Mouse (Mus musculus) hindbrain, embryonic 14.5 days (tissue): ENCODE data around the gene Palm2. TPM values are rescaled to one million over a fixed set of nuclear protein-coding genes. Genes with fewer than 3 reads are reported as not detected.

Experiments
- ATAC-seq: fragments of 200-750 bp; cut with Nextera tagmentation; 2 replicates; pipeline ENCODE4 v1.8.0; 2017; ENCODE audit warnings: moderate number of reproducible peaks, mild to moderate bottlenecking, moderate TSS enrichment, moderate library complexity; ENCODE audit not compliant: low FRiP score
- DNase-seq: peaks from one replicate; pipeline ENCODE4 v3.0.0-alpha.2; 2015; ENCODE audit warnings: low spot score
- H3K27ac ChIP-seq: fragments of 300-500 bp; sonication (generic); 2 replicates; pipeline ENCODE4 v1.5.1; 2014; ENCODE audit warnings: mild to moderate bottlenecking, moderate library complexity
- H3K27me3 ChIP-seq: fragments of 300-500 bp; sonication (generic); 2 replicates; pipeline ENCODE4 v1.6.1; 2014; ENCODE audit warnings: mild to moderate bottlenecking, low read length, mixed read lengths; ENCODE audit not compliant: control insufficient read depth, insufficient read depth
- H3K36me3 ChIP-seq: fragments of 300-500 bp; sonication (generic); replicated peaks from 2 replicates; pipeline ENCODE4 v1.6.1; 2014; ENCODE audit not compliant: control insufficient read depth, insufficient read depth
- H3K4me1 ChIP-seq: fragments of 300-500 bp; sonication (generic); replicated peaks from 2 replicates; pipeline ENCODE4 v1.6.1; 2014; ENCODE audit warnings: antibody characterized with exemption, low read length, mixed read lengths; ENCODE audit not compliant: control insufficient read depth, insufficient read depth
- H3K4me2 ChIP-seq: fragments of 300-500 bp; sonication (generic); replicated peaks from 2 replicates; pipeline ENCODE4 v1.6.1; 2014; ENCODE audit warnings: mild to moderate bottlenecking, moderate library complexity
- H3K4me3 ChIP-seq: fragments of 300-500 bp; sonication (generic); replicated peaks from 2 replicates; pipeline ENCODE4 v1.5.1; 2014; ENCODE audit warnings: mild to moderate bottlenecking, low read length
- H3K9ac ChIP-seq: fragments of 300-500 bp; sonication (generic); 2 replicates; pipeline ENCODE4 v1.6.1; 2014
- H3K9me3 ChIP-seq: fragments of 300-500 bp; sonication (generic); 2 replicates; pipeline ENCODE4 v1.6.1; 2016; ENCODE audit warnings: low read length; ENCODE audit not compliant: control insufficient read depth
- WGBS: fragments of 180-500 bp; shearing (Covaris S2); extraction: QIAGEN DNeasy Blood & Tissue Kit; methylation state at CpG from one replicate; pipeline ENCODE4 v1.1.7; 2014; 5-methylcytosine and 5-hydroxymethylcytosine counted together
- polyA plus RNA-seq: library from polyadenylated mRNA; unstranded; fragments of >200 nt; fragmentation: Nextera tagmentation; extraction: Ambion mirVana; gene quantifications from 2 replicates; pipeline ENCODE4 v1.2.1, GENCODE M21; 2014

Palm2 gene
- polyA plus RNA-seq, 1 experiment from 2014 or later, result 14.3 TPM

- DNase-seq (no peak), ATAC-seq (no peak)
- H3K36me3 ChIP-seq, result no peaks in the 10 kb centered on the region
- 84% methylated on average over 11 of the region's 11 CpGs for WGBS
- no peak overlapping the region for H3K4me2 ChIP-seq
- no peaks in the 10 kb centered on the region for H3K4me1 ChIP-seq
- H3K27me3 ChIP-seq, result no peaks in the 10 kb centered on the region
- H3K4me3 ChIP-seq, result no peak overlapping the region
- H3K27ac ChIP-seq, result no peak overlapping the region
- H3K9me3 ChIP-seq, result no peaks in the 10 kb centered on the region
- no peak overlapping the region for H3K9ac ChIP-seq
These were observed 309.4 kb downstream of the Palm2 start for GRCm38 (mm10) chr4:57743325-57743929.

- WGBS, result 65% methylated on average over 4 of the region's 4 CpGs
- Histone ChIP-seq H3K9me3 (no peaks in the 10 kb centered on the region), H3K4me2 (no peak overlapping the region), H3K36me3 (no peaks in the 10 kb centered on the region), H3K27me3 (no peaks in the 10 kb centered on the region), H3K27ac (no peak overlapping the region), H3K4me1 (no peaks in the 10 kb centered on the region), H3K9ac (no peak overlapping the region), H3K4me3 (no peak overlapping the region)
- no peak for DNase-seq
- ATAC-seq, result no peak
These were observed 316.6 kb downstream of the Palm2 start for GRCm38 (mm10) chr4:57750651-57751050.

GRCm38 (mm10) chr4:57751054-57751453 lies 317.0 kb downstream of the Palm2 start:
- 70% methylated on average over 4 of the region's 4 CpGs for WGBS
- Histone ChIP-seq H3K9ac (no peak overlapping the region), H3K27me3 (no peaks in the 10 kb centered on the region), H3K4me1 (no peaks in the 10 kb centered on the region), H3K9me3 (no peaks in the 10 kb centered on the region), H3K4me2 (no peak overlapping the region), H3K4me3 (no peak overlapping the region), H3K27ac (no peak overlapping the region), H3K36me3 (no peaks in the 10 kb centered on the region)
- DNase-seq (no peak), ATAC-seq (no peak)

- no peak overlapping the region for H3K4me3 ChIP-seq
- no peaks in the 10 kb centered on the region for H3K36me3 ChIP-seq
- DNase-seq (no peak), ATAC-seq (no peak)
- no peaks in the 10 kb centered on the region for H3K27me3 ChIP-seq
- H3K4me1 ChIP-seq, result no peaks in the 10 kb centered on the region
- 86% methylated on average over 11 of the region's 11 CpGs for WGBS
- no peak overlapping the region for H3K27ac ChIP-seq
- H3K9ac ChIP-seq, result no peak overlapping the region
- no peaks in the 10 kb centered on the region for H3K9me3 ChIP-seq
- H3K4me2 ChIP-seq, result no peak overlapping the region
These were observed 317.5 kb downstream of the Palm2 start for GRCm38 (mm10) chr4:57751566-57751965.

GRCm38 (mm10) chr4:57755085-57755484 lies 321.0 kb downstream of the Palm2 start:
- Histone ChIP-seq H3K27me3 (no peaks in the 10 kb centered on the region), H3K9ac (no peak overlapping the region), H3K4me3 (no peak overlapping the region), H3K9me3 (no peaks in the 10 kb centered on the region), H3K27ac (no peak overlapping the region), H3K36me3 (no peaks in the 10 kb centered on the region), H3K4me2 (no peak overlapping the region), H3K4me1 (no peaks in the 10 kb centered on the region; the same call in 1 of the 2 replicates)
- DNase-seq (no peak), ATAC-seq (no peak)
- 91% methylated on average over 11 of the region's 11 CpGs for WGBS

- Histone ChIP-seq H3K9me3 (no peaks in the 10 kb centered on the region), H3K4me2 (no peak overlapping the region), H3K27ac (no peak overlapping the region), H3K27me3 (no peaks in the 10 kb centered on the region), H3K9ac (no peak overlapping the region), H3K4me3 (no peak overlapping the region), H3K36me3 (no peaks in the 10 kb centered on the region), H3K4me1 (no peaks in the 10 kb centered on the region; the same call in 1 of the 2 replicates)
- ATAC-seq (no peak), DNase-seq (no peak)
- 38% methylated on average over 11 of the region's 11 CpGs for WGBS
These were observed 323.9 kb downstream of the Palm2 start for GRCm38 (mm10) chr4:57757997-57758396.

Other genes with a start within 250 kb of the Palm2 start
- 4.6 and 5.5 TPM in 2 replicates for gene Ptpn3, start 132.4 kb upstream of the Palm2 start, polyA plus RNA-seq
- 12.1 and 12.6 TPM in 2 replicates for gene Pakap, start 133.9 kb downstream of the Palm2 start, polyA plus RNA-seq